Mouse (Mus musculus) MEL (cell line): ENCODE results near the gene Prickle1. TPM values are rescaled to one million over a fixed set of nuclear protein-coding genes. Genes with fewer than 3 reads are reported as not detected.

ENCODE experiments used
- DNase-seq: peaks from one replicate; pipeline ENCODE4 v3.0.0; 2011; ENCODE audit warnings: low read depth, low spot score
- H3K27ac ChIP-seq: 2 replicates; pipeline ENCODE4 v1.5.1; 2012; ENCODE audit warnings: low read depth, mild to moderate bottlenecking, control low read depth, low read length, moderate library complexity; ENCODE audit not compliant: control insufficient read depth
- H3K27me3 ChIP-seq, 2 experiments: fragments of 150-350 bp in 1 of 2; sonication (generic) in 1 of 2; 2 replicates each; pipeline ENCODE4 v1.6.1; 2012; ENCODE audit warnings: low read length in 2 of 2, mild to moderate bottlenecking in 2 of 2, improper control_type of control experiment in 1 of 2, moderate library complexity in 1 of 2; ENCODE audit not compliant: insufficient read depth in 2 of 2, control insufficient read depth in 1 of 2
- H3K36me3 ChIP-seq, 2 experiments: 2 replicates each; pipeline ENCODE4 v1.6.1; 2012 to 2014; ENCODE audit warnings: low read length in 2 of 2, improper control_type of control experiment in 1 of 2, inconsistent platforms in 1 of 2, mild to moderate bottlenecking in 1 of 2; ENCODE audit not compliant: insufficient read depth in 2 of 2, control insufficient read depth in 1 of 2
- H3K4me1 ChIP-seq, 2 experiments: fragments of 150-350 bp in 1 of 2; sonication (generic) in 1 of 2; 2 replicates each; pipeline ENCODE4 v1.6.1; 2012; ENCODE audit warnings: low read length in 2 of 2, improper control_type of control experiment in 1 of 2, mild to moderate bottlenecking in 1 of 2; ENCODE audit not compliant: insufficient read depth in 2 of 2, control insufficient read depth in 1 of 2
- H3K4me3 ChIP-seq, 2 experiments: fragments of 150-350 bp in 1 of 2; sonication (generic) in 1 of 2; 2 replicates each; pipeline ENCODE4 v1.5.1; 2012; ENCODE audit warnings: low read depth in 2 of 2, low read length in 2 of 2, mild to moderate bottlenecking in 2 of 2, moderate library complexity in 2 of 2, control low read depth in 1 of 2, improper control_type of control experiment in 1 of 2; ENCODE audit not compliant: control insufficient read depth in 1 of 2, insufficient read depth in 1 of 2
- H3K79me2 ChIP-seq: 2 replicates; pipeline ENCODE4 v1.6.1; 2012; ENCODE audit warnings: mild to moderate bottlenecking, low read length, moderate library complexity; ENCODE audit not compliant: control insufficient read depth, poor library complexity, insufficient read depth
- H3K9ac ChIP-seq: 2 replicates; pipeline ENCODE4 v1.6.1; 2012; ENCODE audit warnings: low read depth, mild to moderate bottlenecking, control low read depth, low read length, moderate library complexity; ENCODE audit not compliant: control insufficient read depth, poor library complexity, severe bottlenecking
- H3K9me3 ChIP-seq: fragments of 150-350 bp; sonication (generic); replicated peaks from 2 replicates; pipeline ENCODE4 v1.6.1; 2012; ENCODE audit warnings: mild to moderate bottlenecking, low read length, improper control_type of control experiment, moderate library complexity; ENCODE audit not compliant: insufficient read depth
- CHD1 ChIP-seq: IDR thresholded peaks from 2 replicates; pipeline ENCODE4 v1.6.1; 2012; ENCODE audit warnings: low read depth, mild to moderate bottlenecking, inconsistent platforms, low read length, improper control_type of control experiment
- CTCF ChIP-seq, 3 experiments: IDR thresholded peaks in 2 of 3; conservative IDR thresholded peaks in 1 of 3; 2 replicates each; pipeline ENCODE4 v1.5.1; 2011 to 2012; ENCODE audit warnings: low read length in 3 of 3, low read depth in 2 of 3, mild to moderate bottlenecking in 2 of 3, improper control_type of control experiment in 1 of 3, inconsistent platforms in 1 of 3, mixed read lengths in 1 of 3, moderate library complexity in 1 of 3; ENCODE audit not compliant: control insufficient read depth in 1 of 3, insufficient read depth in 1 of 3, poor library complexity in 1 of 3, severe bottlenecking in 1 of 3
- E2F4 ChIP-seq: IDR thresholded peaks from 2 replicates; pipeline ENCODE4 v1.6.1; 2011; ENCODE audit warnings: low read depth, low read length, improper control_type of control experiment, borderline replicate concordance
- ETS1 ChIP-seq: IDR thresholded peaks from 2 replicates; pipeline ENCODE4 v1.6.1; 2012; ENCODE audit warnings: low read depth, mild to moderate bottlenecking, inconsistent platforms, low read length, improper control_type of control experiment, moderate library complexity
- GABPA ChIP-seq: IDR thresholded peaks from 2 replicates; pipeline ENCODE4 v1.6.1; 2012; ENCODE audit warnings: low read depth, mild to moderate bottlenecking, inconsistent platforms, low read length, improper control_type of control experiment, moderate library complexity
- GATA1 ChIP-seq: IDR thresholded peaks from 2 replicates; pipeline ENCODE4 v1.6.1; 2011; ENCODE audit warnings: low read depth, low read length, improper control_type of control experiment
- MAFK ChIP-seq: IDR thresholded peaks from 2 replicates; pipeline ENCODE4 v1.6.1; 2011; ENCODE audit warnings: low read depth, mild to moderate bottlenecking, low read length, improper control_type of control experiment, borderline replicate concordance
- MAX ChIP-seq: IDR thresholded peaks from 2 replicates; pipeline ENCODE4 v1.6.1; 2011; ENCODE audit warnings: low read length, improper control_type of control experiment
- MAZ ChIP-seq: IDR thresholded peaks from 2 replicates; pipeline ENCODE4 v1.6.1; 2012; ENCODE audit warnings: low read depth, mild to moderate bottlenecking, inconsistent platforms, low read length, improper control_type of control experiment
- MXI1 ChIP-seq: IDR thresholded peaks from 2 replicates; pipeline ENCODE4 v1.6.1; 2011; ENCODE audit warnings: mild to moderate bottlenecking, low read depth, low read length, improper control_type of control experiment
- MYB ChIP-seq: IDR thresholded peaks from 2 replicates; pipeline ENCODE4 v1.6.1; 2011; ENCODE audit warnings: mild to moderate bottlenecking, low read depth, low read length, improper control_type of control experiment
- MYC ChIP-seq: IDR thresholded peaks from 2 replicates; pipeline ENCODE4 v1.6.1; 2011; ENCODE audit warnings: low read depth, mild to moderate bottlenecking, low read length, improper control_type of control experiment, moderate library complexity
- NELFE ChIP-seq: IDR thresholded peaks from 2 replicates; pipeline ENCODE4 v1.6.1; 2011; ENCODE audit warnings: low read depth, low read length, improper control_type of control experiment
- NRF1 ChIP-seq: IDR thresholded peaks from 2 replicates; pipeline ENCODE4 v1.6.1; 2014; ENCODE audit warnings: low read depth, mild to moderate bottlenecking, inconsistent platforms, low read length, improper control_type of control experiment, moderate library complexity; ENCODE audit not compliant: poor library complexity, insufficient read depth, severe bottlenecking
- SIN3A ChIP-seq: IDR thresholded peaks from 2 replicates; pipeline ENCODE4 v1.6.1; 2012; ENCODE audit warnings: low read length, improper control_type of control experiment, inconsistent platforms
- SMC3 ChIP-seq: IDR thresholded peaks from 2 replicates; pipeline ENCODE4 v1.6.1; 2011; ENCODE audit warnings: low read depth, low read length, improper control_type of control experiment
- TBP ChIP-seq: IDR thresholded peaks from 2 replicates; pipeline ENCODE4 v1.8.0; 2011; ENCODE audit warnings: low read depth, low read length, improper control_type of control experiment
- UBTF ChIP-seq: IDR thresholded peaks from 2 replicates; pipeline ENCODE4 v1.6.1; 2012; ENCODE audit warnings: low read depth, mild to moderate bottlenecking, inconsistent platforms, low read length, improper control_type of control experiment, moderate library complexity, borderline replicate concordance; ENCODE audit not compliant: insufficient read depth
- USF1 ChIP-seq: IDR thresholded peaks from 2 replicates; pipeline ENCODE4 v1.6.1; 2014; ENCODE audit warnings: low read depth, mild to moderate bottlenecking, inconsistent platforms, low read length, improper control_type of control experiment, moderate library complexity
- USF2 ChIP-seq, 2 experiments: IDR thresholded peaks; 2 replicates each; pipeline ENCODE4 v1.6.1; 2011 to 2012; ENCODE audit warnings: improper control_type of control experiment in 2 of 2, low read length in 2 of 2, borderline replicate concordance in 1 of 2, inconsistent platforms in 1 of 2, low read depth in 1 of 2, mild to moderate bottlenecking in 1 of 2; ENCODE audit not compliant: insufficient read depth in 1 of 2
- ZC3H11A ChIP-seq: IDR thresholded peaks from 2 replicates; pipeline ENCODE4 v1.6.1; 2012; ENCODE audit warnings: low read depth, mild to moderate bottlenecking, inconsistent platforms, low read length, improper control_type of control experiment
- ZKSCAN1 ChIP-seq: IDR thresholded peaks from 2 replicates; pipeline ENCODE4 v1.6.1; 2012; ENCODE audit warnings: low read depth, mild to moderate bottlenecking, inconsistent platforms, low read length, improper control_type of control experiment, moderate library complexity
- polyA plus RNA-seq, 2 experiments: library from polyadenylated mRNA; stranded (reverse) in 1 of 2; unstranded in 1 of 2; fragments of >175 nt in 1 of 2; fragments of >200 nt in 1 of 2; gene quantifications; 2 replicates each; pipeline versions ENCODE4 v1.2.1 to v1.2.4; 2012; ENCODE audit warnings: low replicate concordance in 2 of 2, low read depth in 1 of 2; ENCODE audit not compliant: insufficient read length in 2 of 2, insufficient read depth in 1 of 2, missing spikeins in 1 of 2
- total RNA-seq: library from RNA; depleted of rRNA; stranded (reverse); fragments of 300-350 nt; gene quantifications from 2 replicates; pipeline ENCODE4 v1.2.3, GENCODE M21; 2012

Prickle1 gene
- total and polyA plus RNA-seq, 3 experiments, result 0.08 TPM; not detected in 2

DNA sequence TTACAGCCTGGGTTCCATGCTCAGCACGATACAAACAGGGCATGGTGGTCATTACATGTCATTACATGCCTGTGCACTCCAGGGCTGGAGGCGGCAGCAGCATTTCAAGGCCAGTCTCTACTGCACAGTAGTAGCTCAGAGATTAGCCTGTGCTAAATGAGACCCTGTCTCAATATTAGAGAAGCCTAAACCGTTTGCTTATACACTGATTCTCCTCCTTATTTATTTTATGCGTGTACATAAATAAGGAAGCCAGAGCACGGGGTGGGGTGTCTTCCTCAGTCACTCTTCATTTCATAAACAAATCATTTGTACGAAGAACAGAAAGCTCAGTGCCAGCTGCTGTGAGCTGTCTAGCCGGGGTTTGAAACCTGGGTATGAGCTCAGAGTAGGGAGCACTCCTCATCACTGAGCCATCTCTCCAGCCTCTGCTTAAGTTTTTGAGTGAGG is 111.4 kb downstream of the Prickle1 start:
- TF ChIP-seq CTCF (IDR thresholded peaks at IDR 0.05 in 2 of 3, conservative IDR thresholded peaks at IDR 0.05 in 1 of 3; ENCODE audit: control insufficient read depth in 1 of 3, insufficient read depth in 1 of 3, low read depth in 2 of 3, low read length in 3 of 3, poor library complexity in 1 of 3, severe bottlenecking in 1 of 3) (no peak), MAZ (no peak), NELFE (no peak), CHD1 (no peak), E2F4 (no peak), SMC3 (no peak), TBP (no peak)

DNA sequence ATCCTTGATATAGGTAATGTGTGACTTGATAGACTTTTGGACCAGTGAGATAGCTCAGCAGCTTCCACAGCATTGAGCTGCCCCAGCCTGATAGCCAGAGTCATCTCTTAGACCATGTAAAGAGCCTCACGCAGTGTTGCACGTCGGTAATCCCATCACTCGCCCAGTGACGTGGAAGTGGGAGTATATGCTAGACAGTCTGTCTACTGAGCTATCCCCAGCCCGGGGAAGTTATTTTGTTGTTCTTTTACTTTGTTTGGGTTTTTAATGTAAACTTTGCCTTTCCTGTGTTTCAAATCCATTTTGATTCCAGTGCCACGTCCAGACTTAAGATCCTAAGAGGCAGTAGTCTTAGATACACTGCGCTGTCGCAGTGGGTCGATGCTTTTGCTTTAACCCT is 114.6 kb downstream of the Prickle1 start:
- H3K27ac ChIP-seq, result no peak overlapping the region
- no peaks in the 10 kb centered on the region for H3K4me1 ChIP-seq
- no peaks in the 10 kb centered on the region for H3K27me3 ChIP-seq
- H3K9ac ChIP-seq, result no peak overlapping the region
- no peak overlapping the region for H3K4me3 ChIP-seq
- no peak for TF ChIP-seq USF1
- TF ChIP-seq ZKSCAN1, result no peak
- no peak for TF ChIP-seq GABPA
- no peak for TF ChIP-seq NRF1
- no peak for TF ChIP-seq MXI1
- no peak for TF ChIP-seq MYB
- no peak for TF ChIP-seq MYC
- no peak for TF ChIP-seq MAZ
- TF ChIP-seq NELFE, result no peak
- no peak for TF ChIP-seq CHD1
- no peak for TF ChIP-seq UBTF
- TF ChIP-seq USF2 (IDR thresholded peaks at IDR 0.05; ENCODE audit: borderline replicate concordance in 1 of 2, insufficient read depth in 1 of 2, low read depth in 1 of 2, low read length in 2 of 2), result no peak
- TF ChIP-seq ZC3H11A, result no peak
- TF ChIP-seq ETS1, result no peak
- TF ChIP-seq MAFK, result no peak
- no peak for TF ChIP-seq GATA1
- no peak for TF ChIP-seq MAX
- no peak for TF ChIP-seq SIN3A
- no peaks in the 10 kb centered on the region; the same call in 1 of the 2 replicates for H3K79me2 ChIP-seq
- no peaks in the 10 kb centered on the region for H3K9me3 ChIP-seq
- peaks cover 0 to 20% of the 10 kb centered on the region in 2 experiments; a peak in 3 of 4 replicates for H3K36me3 ChIP-seq
- no peak for DNase-seq

More for the DNA sequence above, 111.4 kb downstream of the Prickle1 start:
- Histone ChIP-seq H3K79me2 (no peaks in the 10 kb centered on the region), H3K9me3 (no peaks in the 10 kb centered on the region), H3K27me3 (no peaks in the 10 kb centered on the region), H3K27ac (no peak overlapping the region), H3K36me3 (peaks cover 0 to 16% of the 10 kb centered on the region in 2 experiments; a peak in 2 of 4 replicates), H3K4me3 (no peak overlapping the region), H3K4me1 (no peaks in the 10 kb centered on the region), H3K9ac (no peak overlapping the region)
- no peak for DNase-seq
